Mouse (Mus musculus): ENCODE results near the gene Unc13d. TPM values are rescaled to one million over a fixed set of nuclear protein-coding genes. Genes with fewer than 3 reads are reported as not detected.
A peak's percentile ranks its signal among the peaks of the same experiment; 100 is the strongest.

The Unc13d gene
- polyA plus RNA-seq, 1 experiment from 2014 or later, result 1.2 TPM

DNA sequence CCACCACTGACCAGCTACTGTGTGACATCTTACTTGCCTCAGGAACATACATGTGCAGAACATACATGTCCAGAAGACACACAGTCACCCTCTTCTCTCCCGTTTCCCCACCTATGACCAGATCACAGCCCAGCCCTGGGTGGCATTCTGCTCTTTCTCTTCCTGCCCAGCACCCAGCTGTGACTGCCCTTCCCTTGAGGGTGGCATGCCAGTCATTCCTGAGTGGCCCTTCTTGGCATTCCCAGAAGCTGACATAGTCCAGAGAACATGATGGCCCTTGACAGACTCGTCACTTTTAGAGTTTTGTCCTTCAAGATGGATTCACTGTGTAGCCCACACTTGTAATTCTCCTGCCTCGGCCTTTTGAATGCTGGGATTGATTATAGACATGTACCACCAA, 5.2 kb downstream of the Unc13d start:
- H3K4me1 ChIP-seq (replicated peaks), result no peaks in the 10 kb centered on the region
- no peaks in the 10 kb centered on the region for H3K27me3 ChIP-seq
- H3K9ac ChIP-seq (replicated peaks), result no peak overlapping the region
- no peaks in the 10 kb centered on the region for H3K9me3 ChIP-seq
- no peak overlapping the region for H3K4me3 ChIP-seq (replicated peaks)
- H3K4me2 ChIP-seq (replicated peaks), result no peak overlapping the region
- 89% methylated on average over 3 of the region's 3 CpGs for WGBS
- no peaks in the 10 kb centered on the region for H3K36me3 ChIP-seq
- no peak for ATAC-seq
- H3K27ac ChIP-seq, result no peak overlapping the region

DNA sequence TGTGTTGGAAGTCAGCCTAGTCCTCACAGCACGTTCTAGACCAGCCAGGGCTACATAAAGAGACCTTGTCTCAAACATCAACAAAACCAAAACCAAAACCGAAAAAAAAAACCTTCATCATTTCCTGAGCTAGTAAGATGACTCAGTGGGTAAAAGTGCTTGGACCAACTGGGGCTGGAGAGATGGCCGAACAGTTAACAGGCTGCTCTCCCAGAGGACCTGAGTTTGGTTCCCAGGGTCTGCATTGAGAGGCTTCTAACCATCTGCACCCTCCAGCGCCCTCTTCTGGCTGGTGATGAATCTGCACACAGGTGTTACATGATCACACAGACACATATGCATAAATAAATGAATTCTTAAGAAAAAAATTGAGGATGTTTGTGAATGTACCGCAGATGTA, 6.3 kb downstream of the Unc13d start:
- no peak for ATAC-seq
- no peaks in the 10 kb centered on the region for H3K4me1 ChIP-seq (replicated peaks)
- no peaks in the 10 kb centered on the region for H3K9me3 ChIP-seq
- H3K4me3 ChIP-seq (replicated peaks), result no peak overlapping the region
- H3K9ac ChIP-seq (replicated peaks), result no peak overlapping the region
- no peaks in the 10 kb centered on the region for H3K36me3 ChIP-seq
- H3K27ac ChIP-seq, result no peak overlapping the region
- H3K4me2 ChIP-seq (replicated peaks), result no peak overlapping the region
- WGBS, result 69% methylated on average over 5 of the region's 5 CpGs
- no peaks in the 10 kb centered on the region for H3K27me3 ChIP-seq

DNA sequence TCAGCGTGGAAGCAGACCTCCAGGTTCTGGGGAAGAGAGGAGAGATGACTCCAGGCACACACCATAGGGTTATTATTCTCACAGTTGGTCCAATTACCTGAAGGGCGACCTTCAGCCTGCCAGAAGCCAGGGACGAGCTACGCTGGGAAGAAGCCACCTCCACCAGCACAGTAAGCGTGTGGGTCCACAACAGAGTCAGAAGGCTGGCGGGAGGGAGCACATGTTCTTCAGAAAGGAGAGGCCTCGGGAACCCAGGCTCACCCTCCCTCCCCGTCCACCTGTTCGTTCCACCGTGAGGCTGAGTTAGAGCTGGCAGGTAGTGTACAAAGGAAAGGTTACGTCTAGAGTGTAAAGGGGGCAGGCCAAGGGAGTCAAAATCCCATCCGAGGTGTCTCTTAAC, 12.4 kb downstream of the Unc13d start:
- Histone ChIP-seq H3K27me3 (no peaks in the 10 kb centered on the region), H3K9ac (replicated peaks) (no peak overlapping the region), H3K4me1 (replicated peaks) (no peaks in the 10 kb centered on the region), H3K4me2 (replicated peaks) (no peak overlapping the region), H3K27ac (no peak overlapping the region), H3K36me3 (peaks cover 20% of the 10 kb centered on the region), H3K4me3 (replicated peaks) (no peak overlapping the region), H3K9me3 (no peaks in the 10 kb centered on the region)
- no peak for ATAC-seq
- 93% methylated on average over 12 of the region's 12 CpGs for WGBS

DNA sequence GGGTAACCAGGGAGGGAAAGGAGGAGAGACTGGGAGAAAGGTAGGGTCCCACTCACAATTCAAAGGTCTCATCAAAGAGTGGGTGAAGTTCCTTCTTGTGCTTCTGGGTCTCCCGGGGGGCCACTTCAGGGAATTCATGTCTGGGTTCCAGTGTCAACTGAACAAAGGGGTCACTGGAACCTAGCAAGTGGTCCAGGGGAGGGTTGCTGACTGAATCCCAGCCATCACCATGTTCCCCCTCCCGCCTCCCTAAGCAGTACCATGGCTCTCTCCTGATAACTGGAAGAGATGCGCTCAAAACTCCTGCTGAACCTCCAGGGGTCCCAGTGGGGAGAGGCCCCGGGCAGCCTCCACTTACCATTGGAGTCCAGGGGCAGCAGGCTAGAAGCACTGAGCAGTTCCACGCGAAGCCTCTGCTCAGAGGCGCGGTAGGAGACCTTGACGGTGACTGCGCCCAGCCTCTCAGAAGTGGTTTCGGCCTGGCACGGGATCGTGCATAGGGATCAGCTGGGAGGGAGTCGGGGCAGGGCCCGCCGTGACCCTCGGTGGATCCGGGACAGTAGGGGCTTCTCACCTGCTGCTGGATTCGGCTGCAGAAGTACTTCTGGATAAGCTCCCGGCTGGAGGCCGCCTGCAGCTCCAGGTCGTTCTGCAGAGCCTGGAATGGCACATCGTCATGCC, 13.4 kb downstream of the Unc13d start:
- H3K27me3 ChIP-seq, result no peaks in the 10 kb centered on the region
- ATAC-seq, result no peak
- H3K27ac ChIP-seq, result no peak overlapping the region
- no peak overlapping the region for H3K4me2 ChIP-seq (replicated peaks)
- no peaks in the 10 kb centered on the region for H3K4me1 ChIP-seq (replicated peaks)
- no peaks in the 10 kb centered on the region for H3K9me3 ChIP-seq
- no peak overlapping the region for H3K4me3 ChIP-seq (replicated peaks)
- peaks cover 30% of the 10 kb centered on the region for H3K36me3 ChIP-seq
- WGBS, result 65% methylated on average over 23 of the region's 23 CpGs
- H3K9ac ChIP-seq (replicated peaks), result no peak overlapping the region

DNA sequence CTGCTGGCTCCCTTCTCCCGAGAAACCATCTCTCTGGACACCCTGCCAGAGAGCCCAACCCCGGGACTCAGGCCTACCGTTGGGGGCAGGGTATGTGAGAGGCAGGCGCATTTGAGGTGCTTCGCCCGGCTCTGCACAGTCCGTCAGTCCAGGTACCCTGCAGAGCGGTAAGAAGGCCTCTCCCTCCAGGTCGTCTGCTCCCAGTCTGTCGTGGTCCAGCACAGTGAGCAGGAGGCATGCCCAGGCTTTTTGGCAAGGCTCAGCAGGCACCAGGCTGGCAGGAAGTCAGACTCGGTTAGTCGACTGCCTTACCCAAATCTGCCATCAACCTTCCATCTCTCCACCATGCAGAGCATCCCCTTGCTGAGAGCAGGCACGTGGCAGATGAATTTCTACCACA, 14.2 kb downstream of the Unc13d start:
- no peak overlapping the region for H3K27ac ChIP-seq
- ATAC-seq, result 0 out of 2 replicates have a peak, but pooled peaks have one; percentile 28

DNA sequence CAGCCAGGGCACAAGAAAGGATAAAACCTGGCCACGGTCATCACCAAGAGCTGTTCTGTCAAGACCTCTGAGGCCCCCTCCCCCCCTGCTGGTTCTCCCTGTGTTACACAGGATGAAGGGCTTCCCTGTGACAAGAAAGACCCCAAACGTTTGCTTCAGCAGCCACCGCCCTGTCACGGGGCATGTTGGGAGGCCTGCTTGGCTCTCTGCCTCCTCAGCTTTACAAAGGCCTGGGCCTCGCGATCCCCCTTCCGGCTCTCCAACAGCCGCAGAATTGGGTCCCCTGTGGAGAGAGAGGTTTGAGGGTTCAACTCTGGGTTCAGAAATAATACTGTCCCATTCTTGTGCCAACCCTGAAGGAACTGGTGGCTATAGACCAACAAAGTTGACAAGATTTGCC, 15.2 kb downstream of the Unc13d start:
- Histone ChIP-seq H3K27ac (0 out of 2 replicates have a peak overlapping the region, but pooled peaks have one; percentile 28), H3K9ac (replicated peaks) (no peak overlapping the region), H3K36me3 (peaks cover 48% of the 10 kb centered on the region), H3K9me3 (no peaks in the 10 kb centered on the region), H3K4me2 (replicated peaks) (no peak overlapping the region), H3K4me3 (replicated peaks) (no peak overlapping the region), H3K4me1 (replicated peaks) (no peaks in the 10 kb centered on the region), H3K27me3 (no peaks in the 10 kb centered on the region)
- 47% methylated on average over 8 of the region's 8 CpGs for WGBS
- no peak for ATAC-seq

More for the DNA sequence above, 14.2 kb downstream of the Unc13d start:
- Histone ChIP-seq H3K27me3 (no peaks in the 10 kb centered on the region), H3K4me1 (replicated peaks) (no peaks in the 10 kb centered on the region), H3K4me2 (replicated peaks) (no peak overlapping the region), H3K9ac (replicated peaks) (no peak overlapping the region), H3K36me3 (peaks cover 38% of the 10 kb centered on the region), H3K4me3 (replicated peaks) (no peak overlapping the region), H3K9me3 (no peaks in the 10 kb centered on the region)
- WGBS, result 65% methylated on average over 13 of the region's 13 CpGs

DNA sequence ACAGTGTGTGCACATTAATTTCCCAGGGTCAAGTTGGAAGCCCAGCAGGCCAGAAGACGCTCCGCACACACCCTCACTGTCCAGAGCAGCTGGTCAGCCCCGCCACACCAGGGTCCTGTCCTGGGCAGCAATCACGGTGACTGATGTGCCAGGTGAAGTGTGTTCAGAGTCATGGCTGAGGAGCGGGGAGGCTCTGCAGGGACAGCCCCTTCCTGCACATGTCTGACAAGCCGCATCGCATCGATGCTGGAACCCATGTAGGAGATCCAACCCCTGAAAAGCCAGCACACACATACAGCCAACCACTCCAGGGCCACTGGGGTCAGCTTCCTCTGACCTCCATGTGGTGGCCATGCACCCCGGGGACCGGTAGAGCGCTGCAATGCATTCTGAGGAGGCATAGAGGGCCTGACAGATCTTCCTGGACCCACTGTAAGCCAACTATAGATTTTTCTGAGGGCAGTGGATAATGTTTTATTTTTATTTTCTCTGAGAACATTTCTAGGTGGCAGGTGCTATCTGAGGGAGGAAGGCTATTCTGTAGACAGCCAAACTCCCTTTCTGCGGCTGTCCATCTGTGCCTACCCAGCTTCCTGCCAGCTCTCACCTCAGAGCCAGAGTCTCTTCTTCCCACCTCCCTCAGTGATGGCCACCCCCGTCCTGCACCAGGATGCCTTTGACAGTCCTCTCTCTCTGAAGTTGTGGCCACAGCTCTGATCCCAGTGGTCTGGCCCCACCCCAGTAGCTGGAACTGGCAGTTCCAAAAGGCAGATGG, 15.9 kb downstream of the Unc13d start:
- 0 out of 2 replicates have a peak overlapping the region, but pooled peaks have one; percentile 28 for H3K27ac ChIP-seq
- no peaks in the 10 kb centered on the region for H3K27me3 ChIP-seq
- no peak overlapping the region for H3K9ac ChIP-seq (replicated peaks)
- no peak overlapping the region for H3K4me3 ChIP-seq (replicated peaks)
- H3K4me2 ChIP-seq (replicated peaks), result no peak overlapping the region
- H3K9me3 ChIP-seq, result no peaks in the 10 kb centered on the region
- no peak for ATAC-seq
- WGBS, result 94% methylated on average over 13 of the region's 13 CpGs
- no peaks in the 10 kb centered on the region for H3K4me1 ChIP-seq (replicated peaks)
- peaks cover 55% of the 10 kb centered on the region for H3K36me3 ChIP-seq

DNA sequence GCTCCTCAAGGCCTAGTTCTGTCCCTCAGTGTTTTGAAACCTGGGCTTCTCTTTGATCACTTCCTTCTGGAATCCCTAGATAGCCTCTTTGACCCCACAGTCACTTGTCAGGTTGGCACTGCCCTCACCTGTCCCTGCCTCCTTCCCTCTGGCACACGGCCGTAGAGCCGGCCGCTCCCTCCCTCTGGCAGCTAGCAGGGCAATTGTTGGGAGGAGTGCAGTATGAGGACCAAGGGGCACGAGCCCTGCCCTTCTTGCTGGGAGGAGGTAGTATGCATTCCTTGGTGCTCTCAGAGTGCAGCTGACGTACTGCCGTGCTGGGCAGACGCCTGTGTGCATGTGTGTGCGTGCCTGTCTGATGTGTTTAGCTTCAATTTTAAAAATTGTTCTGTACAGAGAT, 17.2 kb downstream of the Unc13d start:
- peaks cover 68% of the 10 kb centered on the region for H3K36me3 ChIP-seq
- no peak overlapping the region for H3K27ac ChIP-seq
- ATAC-seq, result no peak
- no peak overlapping the region for H3K4me2 ChIP-seq (replicated peaks)
- H3K4me1 ChIP-seq (replicated peaks), result no peaks in the 10 kb centered on the region
- no peaks in the 10 kb centered on the region for H3K27me3 ChIP-seq
- no peaks in the 10 kb centered on the region for H3K9me3 ChIP-seq
- no peak overlapping the region for H3K4me3 ChIP-seq (replicated peaks)
- WGBS, result 86% methylated on average over 9 of the region's 9 CpGs
- H3K9ac ChIP-seq (replicated peaks), result no peak overlapping the region

DNA sequence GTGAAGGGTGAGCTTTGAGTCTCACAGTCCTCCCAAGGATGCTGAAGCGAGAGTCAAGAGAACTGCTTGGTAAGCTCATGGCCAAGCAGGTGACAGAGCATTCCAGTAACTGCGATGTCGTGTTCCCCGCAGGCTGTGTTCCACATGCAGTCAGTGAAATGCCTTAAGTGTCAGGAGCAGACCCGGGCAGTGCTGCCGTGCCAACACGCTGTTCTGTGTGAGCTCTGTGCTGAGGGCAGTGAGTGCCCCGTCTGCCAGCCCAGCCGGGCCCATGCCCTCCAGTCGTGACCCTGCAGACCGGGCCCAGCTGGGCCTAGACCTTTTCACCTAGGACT, 18.1 kb downstream of the Unc13d start:
- Histone ChIP-seq H3K9ac (replicated peaks) (no peak overlapping the region), H3K27ac (no peak overlapping the region), H3K4me3 (replicated peaks) (no peak overlapping the region), H3K36me3 (peaks cover 77% of the 10 kb centered on the region), H3K9me3 (no peaks in the 10 kb centered on the region), H3K27me3 (no peaks in the 10 kb centered on the region), H3K4me1 (replicated peaks) (no peaks in the 10 kb centered on the region), H3K4me2 (replicated peaks) (no peak overlapping the region)
- ATAC-seq, result no peak
- 95% methylated on average over 11 of the region's 11 CpGs for WGBS

DNA sequence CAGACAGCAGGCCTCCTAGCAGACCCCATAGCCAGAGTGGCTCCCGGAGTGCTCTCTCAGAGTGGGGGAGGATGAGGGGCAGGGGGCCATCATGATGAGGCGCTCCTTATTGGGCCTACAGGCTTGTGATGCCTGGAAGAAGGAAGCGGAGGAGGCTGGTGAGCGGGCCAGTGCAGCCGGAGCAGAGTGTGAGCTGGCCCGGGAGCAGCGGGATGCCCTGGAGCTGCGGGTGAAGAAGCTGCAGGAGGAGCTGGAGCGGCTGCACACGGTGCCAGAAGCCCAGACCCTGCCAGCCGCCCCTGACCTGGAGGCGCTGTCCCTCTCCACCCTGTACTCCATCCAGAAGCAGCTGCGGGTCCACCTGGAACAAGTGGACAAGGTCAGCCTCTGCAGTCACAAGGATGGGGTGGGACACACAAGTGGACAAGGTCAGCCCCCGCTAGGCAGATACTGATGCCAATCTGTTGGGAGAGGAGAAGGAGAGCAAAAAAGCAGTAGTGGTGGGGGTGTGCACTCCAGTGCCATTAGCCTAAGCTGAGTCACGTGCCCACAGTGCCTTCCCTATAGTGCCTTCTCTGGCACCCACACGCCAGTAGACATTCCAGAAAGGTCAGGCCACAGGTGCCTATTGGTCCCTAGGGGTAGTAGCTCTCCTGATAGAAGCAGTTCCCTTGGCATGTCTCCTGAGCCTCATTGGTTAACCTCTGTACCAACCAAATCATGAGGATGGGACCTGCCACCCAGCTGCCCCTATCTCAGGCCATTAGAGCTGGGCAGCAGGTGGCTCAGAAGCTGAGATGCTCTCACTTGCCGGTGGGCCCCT, 18.7 kb downstream of the Unc13d start:
- Histone ChIP-seq H3K9me3 (no peaks in the 10 kb centered on the region), H3K36me3 (peaks cover 83% of the 10 kb centered on the region), H3K4me2 (replicated peaks) (no peak overlapping the region), H3K27ac (no peak overlapping the region), H3K27me3 (no peaks in the 10 kb centered on the region), H3K9ac (replicated peaks) (no peak overlapping the region), H3K4me1 (replicated peaks) (no peaks in the 10 kb centered on the region), H3K4me3 (replicated peaks) (no peak overlapping the region)
- no peak for ATAC-seq
- 94% methylated on average over 17 of the region's 17 CpGs for WGBS

DNA sequence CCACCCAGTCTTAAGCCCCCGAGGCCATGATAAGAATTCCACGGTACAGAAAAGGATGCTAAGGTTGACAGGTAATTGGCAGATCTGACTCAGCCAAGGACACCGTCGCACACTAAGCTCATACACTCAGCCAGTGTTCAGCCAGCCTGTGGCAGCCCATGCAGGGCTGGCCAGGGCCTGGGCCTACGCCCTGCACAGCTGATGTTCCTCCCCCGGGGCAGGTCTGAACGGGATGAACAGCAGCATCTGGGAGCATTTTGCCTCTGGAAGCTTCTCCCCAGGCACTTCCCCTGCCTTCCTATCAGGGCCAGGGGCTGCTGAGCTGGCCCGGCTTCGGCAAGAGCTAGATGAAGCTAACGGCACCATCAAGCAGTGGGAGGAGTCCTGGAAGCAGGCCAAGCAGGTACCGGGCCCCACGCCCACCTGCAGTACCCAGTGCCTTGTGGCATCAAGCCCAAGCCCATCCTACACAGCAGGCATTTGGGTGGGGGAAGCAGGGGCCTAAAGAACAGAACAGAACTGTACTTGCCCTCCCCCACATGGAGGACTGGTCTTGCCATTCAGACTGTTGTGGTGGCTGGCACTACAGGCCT, 19.6 kb downstream of the Unc13d start:
- no peak for ATAC-seq
- Histone ChIP-seq H3K27ac (no peak overlapping the region), H3K9me3 (no peaks in the 10 kb centered on the region), H3K4me2 (replicated peaks) (no peak overlapping the region), H3K4me3 (replicated peaks) (no peak overlapping the region), H3K27me3 (no peaks in the 10 kb centered on the region), H3K4me1 (replicated peaks) (no peaks in the 10 kb centered on the region), H3K36me3 (peaks cover 92% of the 10 kb centered on the region), H3K9ac (replicated peaks) (no peak overlapping the region)
- WGBS, result 84% methylated on average over 12 of the region's 12 CpGs

Measured in midbrain, embryonic 13.5 days (tissue).